Mouse (Mus musculus): Measurements from ENCODE around the gene Foxl1. TPM values are rescaled to one million over a fixed set of nuclear protein-coding genes. Genes with fewer than 3 reads are reported as not detected.
A peak's percentile ranks its signal among the peaks of the same experiment; 100 is the strongest.

Foxl1 gene
- polyA plus RNA-seq, 1 experiment from 2014 or later, result 0.07 TPM

DNA sequence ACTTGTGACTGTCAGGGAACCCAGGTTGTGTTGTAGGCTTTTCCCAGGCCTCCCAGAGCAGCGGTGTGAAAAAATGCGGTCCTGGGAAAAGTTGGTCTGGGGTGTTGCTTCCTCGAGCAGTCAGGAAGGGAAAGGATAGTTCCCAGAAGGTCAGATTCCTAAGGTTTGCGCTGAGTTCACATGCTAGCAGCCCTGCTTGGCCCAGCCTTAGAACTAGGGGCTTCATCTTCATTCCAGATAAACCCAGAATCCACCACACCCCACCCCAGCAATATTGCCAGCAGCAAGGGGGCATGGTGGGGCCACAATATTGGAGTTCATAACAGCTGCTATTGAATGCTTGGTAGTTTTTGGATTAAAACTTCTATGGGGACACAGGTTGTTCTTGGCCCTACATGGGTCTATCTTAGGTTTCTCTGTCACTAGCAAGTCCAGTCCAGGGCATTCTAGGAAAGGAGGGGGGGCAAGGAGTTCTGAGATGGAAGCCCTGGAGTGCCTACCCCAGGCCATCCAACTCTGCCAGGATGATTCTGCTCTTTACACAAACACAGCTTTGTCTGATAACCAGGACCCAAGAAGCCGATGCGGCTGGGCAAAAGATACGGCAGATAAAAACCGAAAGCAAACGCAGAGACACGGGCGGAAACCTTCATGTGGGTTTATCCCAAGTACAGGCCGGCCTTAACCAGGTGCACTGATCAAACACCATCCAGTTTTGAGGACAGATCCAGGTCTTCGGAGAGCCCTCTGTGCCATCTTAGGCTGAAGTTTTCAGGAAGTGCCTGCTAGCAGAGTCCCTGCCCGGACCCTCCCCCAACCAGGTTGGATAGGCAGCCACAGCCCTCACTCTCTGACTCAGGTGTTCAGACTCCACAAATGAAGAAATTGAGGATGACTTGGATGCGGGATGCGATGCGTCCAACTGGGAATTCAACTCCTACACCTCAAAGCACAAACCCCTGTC lies 7.0 kb upstream of the Foxl1 start:
- Histone ChIP-seq H3K27me3 (ENCODE audit: control insufficient read depth, insufficient read depth, low read depth, low read length) (peaks cover 99% of the 10 kb centered on the region), H3K4me3 (ENCODE audit: low read depth, low read length) (no peak overlapping the region), H3K27ac (ENCODE audit: low read length) (no peak overlapping the region), H3K4me2 (ENCODE audit: low read depth, low read length) (no peak overlapping the region), H3K36me3 (ENCODE audit: control insufficient read depth, insufficient read depth) (no peaks in the 10 kb centered on the region), H3K9me3 (replicated peaks; ENCODE audit: control insufficient read depth, low read length) (no peaks in the 10 kb centered on the region), H3K9ac (ENCODE audit: low read depth, low read length) (no peak overlapping the region), H3K4me1 (ENCODE audit: control insufficient read depth, low read depth, low read length) (no peaks in the 10 kb centered on the region; the same call in 1 of the 2 replicates)
- no peak for ATAC-seq (ENCODE audit: low read depth)
- 17% methylated on average over 17 of the region's 17 CpGs for WGBS (ENCODE audit: insufficient replicate concordance)

DNA sequence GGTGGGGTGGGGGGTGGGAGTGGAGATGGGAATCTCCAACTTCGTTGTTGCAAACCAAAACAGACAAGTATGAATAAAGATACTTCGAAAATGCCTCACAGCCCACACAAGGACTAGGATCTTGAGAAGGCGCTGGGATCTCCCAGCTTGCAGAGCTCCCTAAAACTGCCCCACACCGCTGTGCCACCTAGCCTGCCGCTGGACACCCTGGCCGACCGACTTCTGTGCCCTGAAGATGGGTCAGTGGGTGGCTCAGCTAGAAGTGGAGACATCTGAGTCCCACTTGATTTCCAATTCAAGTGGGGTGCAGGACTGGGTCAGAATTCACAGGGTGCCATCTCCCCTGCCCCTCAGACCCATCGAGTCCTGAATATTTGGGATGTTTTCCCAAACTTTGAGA lies 6.0 kb upstream of the Foxl1 start:
- Histone ChIP-seq H3K4me1 (ENCODE audit: control insufficient read depth, low read depth, low read length) (no peaks in the 10 kb centered on the region), H3K4me2 (ENCODE audit: low read depth, low read length) (no peak overlapping the region), H3K36me3 (ENCODE audit: control insufficient read depth, insufficient read depth) (no peaks in the 10 kb centered on the region), H3K27me3 (ENCODE audit: control insufficient read depth, insufficient read depth, low read depth, low read length) (peaks cover 99% of the 10 kb centered on the region), H3K27ac (ENCODE audit: low read length) (no peak overlapping the region), H3K9ac (ENCODE audit: low read depth, low read length) (no peak overlapping the region), H3K9me3 (replicated peaks; ENCODE audit: control insufficient read depth, low read length) (no peaks in the 10 kb centered on the region), H3K4me3 (ENCODE audit: low read depth, low read length) (no peak overlapping the region)
- no peak for ATAC-seq (ENCODE audit: low read depth)
- WGBS (ENCODE audit: insufficient replicate concordance), result 31% methylated on average over 8 of the region's 8 CpGs

DNA sequence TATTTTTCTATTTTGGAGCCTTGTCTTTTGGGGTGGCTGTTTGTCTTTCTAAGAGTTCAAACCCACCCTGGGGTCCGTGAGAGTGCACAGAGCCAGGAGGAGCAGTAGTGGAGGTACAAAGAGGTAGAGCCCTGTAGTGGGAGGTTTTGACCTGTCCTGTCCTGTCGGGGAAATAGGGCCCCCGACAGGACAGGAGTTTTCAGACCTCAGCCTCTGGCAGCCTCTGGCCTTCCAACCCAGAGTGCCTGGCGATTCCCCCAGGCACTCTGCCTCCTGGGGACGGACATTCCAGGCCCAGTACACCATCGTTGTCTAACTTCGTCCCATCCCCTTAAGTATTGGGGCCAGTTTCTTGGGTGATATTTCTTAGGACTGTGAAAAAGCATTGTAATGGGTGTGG lies 5.4 kb upstream of the Foxl1 start:
- 22% methylated on average over 6 of the region's 7 CpGs for WGBS (ENCODE audit: insufficient replicate concordance)
- H3K9ac ChIP-seq (ENCODE audit: low read depth, low read length), result no peak overlapping the region
- H3K27ac ChIP-seq (ENCODE audit: low read length), result no peak overlapping the region
- H3K4me2 ChIP-seq (ENCODE audit: low read depth, low read length), result no peak overlapping the region
- H3K36me3 ChIP-seq (ENCODE audit: control insufficient read depth, insufficient read depth), result no peaks in the 10 kb centered on the region
- no peaks in the 10 kb centered on the region for H3K9me3 ChIP-seq (replicated peaks; ENCODE audit: control insufficient read depth, low read length)
- peaks cover 99% of the 10 kb centered on the region for H3K27me3 ChIP-seq (ENCODE audit: control insufficient read depth, insufficient read depth, low read depth, low read length)
- no peak overlapping the region for H3K4me3 ChIP-seq (ENCODE audit: low read depth, low read length)
- ATAC-seq (ENCODE audit: low read depth), result no peak
- H3K4me1 ChIP-seq (ENCODE audit: control insufficient read depth, low read depth, low read length), result no peaks in the 10 kb centered on the region

DNA sequence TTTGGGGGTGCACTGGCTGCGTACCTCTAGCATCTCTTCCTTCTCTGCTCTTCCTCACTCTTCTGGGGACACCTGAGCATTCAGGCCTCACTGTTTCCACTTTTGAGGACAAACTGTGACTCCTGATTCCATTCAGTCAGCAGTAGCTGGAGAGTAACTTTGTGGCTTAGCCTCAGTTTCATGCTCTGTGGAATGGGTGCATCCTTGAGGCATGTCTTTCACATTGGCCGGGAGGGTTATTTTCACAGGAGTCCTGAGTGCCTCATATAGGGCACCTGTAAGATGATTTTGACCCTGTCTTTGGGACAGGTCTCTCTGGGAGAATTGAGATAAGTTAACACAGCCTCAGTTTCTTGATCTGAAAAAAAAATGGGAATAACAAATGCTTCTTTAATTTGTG lies 4.6 kb upstream of the Foxl1 start:
- peaks cover 99% of the 10 kb centered on the region for H3K27me3 ChIP-seq (ENCODE audit: control insufficient read depth, insufficient read depth, low read depth, low read length)
- WGBS (ENCODE audit: insufficient replicate concordance), result 71% methylated on average over 2 of the region's 2 CpGs
- no peak for ATAC-seq (ENCODE audit: low read depth)
- no peak overlapping the region for H3K4me3 ChIP-seq (ENCODE audit: low read depth, low read length)
- no peaks in the 10 kb centered on the region for H3K9me3 ChIP-seq (replicated peaks; ENCODE audit: control insufficient read depth, low read length)
- no peaks in the 10 kb centered on the region for H3K36me3 ChIP-seq (ENCODE audit: control insufficient read depth, insufficient read depth)
- no peaks in the 10 kb centered on the region for H3K4me1 ChIP-seq (ENCODE audit: control insufficient read depth, low read depth, low read length)
- H3K27ac ChIP-seq (ENCODE audit: low read length), result no peak overlapping the region
- no peak overlapping the region for H3K9ac ChIP-seq (ENCODE audit: low read depth, low read length)
- H3K4me2 ChIP-seq (ENCODE audit: low read depth, low read length), result no peak overlapping the region

DNA sequence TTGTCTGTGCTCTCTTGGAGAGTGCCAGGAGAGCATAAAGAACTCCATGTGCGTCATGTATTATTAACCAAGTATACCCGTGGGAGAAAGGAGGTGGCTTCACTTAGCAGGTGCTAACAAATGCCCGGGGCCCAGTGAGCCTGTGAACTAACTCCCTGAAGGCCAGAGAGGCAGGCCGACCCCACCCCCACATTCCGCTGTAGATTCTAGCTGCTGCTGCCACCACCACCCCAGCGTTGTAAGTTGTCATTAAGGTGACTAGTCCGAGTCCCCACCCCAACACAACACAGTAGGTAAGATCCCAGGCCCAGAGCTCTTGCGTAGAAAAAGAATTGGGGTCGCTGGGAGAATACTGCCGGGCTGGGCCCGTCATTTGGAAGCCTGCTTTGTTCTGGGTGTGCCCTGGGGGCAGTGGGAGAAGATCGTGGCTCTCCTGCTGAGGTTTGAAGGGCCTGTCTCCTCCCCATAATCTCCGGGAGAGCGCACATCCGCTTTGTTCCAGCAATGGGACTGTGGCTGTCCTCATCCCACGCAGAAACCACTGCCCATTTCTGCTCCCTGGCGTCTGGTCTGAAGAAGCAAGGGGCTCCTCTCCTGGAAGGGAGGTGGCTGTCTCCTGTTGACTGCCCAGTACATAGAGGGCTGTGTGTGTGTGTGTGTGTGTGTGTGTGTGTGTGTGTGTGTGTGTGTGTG lies 3.0 kb upstream of the Foxl1 start:
- Histone ChIP-seq H3K27me3 (ENCODE audit: control insufficient read depth, insufficient read depth, low read depth, low read length) (peaks cover 99% of the 10 kb centered on the region), H3K36me3 (ENCODE audit: control insufficient read depth, insufficient read depth) (no peaks in the 10 kb centered on the region), H3K27ac (ENCODE audit: low read length) (no peak overlapping the region), H3K4me1 (ENCODE audit: control insufficient read depth, low read depth, low read length) (no peaks in the 10 kb centered on the region), H3K9ac (ENCODE audit: low read depth, low read length) (no peak overlapping the region), H3K4me2 (ENCODE audit: low read depth, low read length) (no peak overlapping the region), H3K9me3 (replicated peaks; ENCODE audit: control insufficient read depth, low read length) (no peaks in the 10 kb centered on the region), H3K4me3 (ENCODE audit: low read depth, low read length) (no peak overlapping the region)
- ATAC-seq (ENCODE audit: low read depth), result no peak
- WGBS (ENCODE audit: insufficient replicate concordance), result 7% methylated on average over 17 of the region's 17 CpGs

DNA sequence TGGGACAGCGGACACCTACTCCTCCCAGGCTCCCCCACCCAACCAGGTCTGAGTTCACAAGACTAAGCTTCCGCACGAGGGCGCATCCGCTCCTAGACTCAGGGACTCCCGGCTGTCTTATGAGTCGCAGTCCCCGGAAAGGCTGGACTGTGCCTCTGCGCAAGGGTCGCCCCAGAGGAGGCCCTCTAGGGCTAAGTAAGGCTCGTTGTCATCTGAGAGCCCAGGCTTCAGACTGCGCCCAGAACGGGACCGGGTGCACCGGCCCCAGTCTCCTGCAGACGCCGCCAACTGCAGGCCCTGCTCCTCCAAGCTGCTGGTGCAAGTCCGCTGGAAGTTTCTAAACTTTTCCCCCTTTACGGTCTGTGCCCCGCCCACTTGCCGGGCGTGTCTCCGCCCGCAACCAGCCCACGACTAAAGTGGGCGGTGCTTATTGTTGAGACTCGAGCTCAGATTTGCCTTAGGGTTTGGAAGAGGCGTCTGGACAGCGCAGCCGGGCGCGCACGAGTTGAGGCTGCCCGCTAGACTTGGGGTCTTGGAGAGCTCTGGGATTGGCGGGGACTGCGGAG lies 2.3 kb upstream of the Foxl1 start:
- Histone ChIP-seq H3K4me1 (ENCODE audit: control insufficient read depth, low read depth, low read length) (no peaks in the 10 kb centered on the region), H3K4me2 (ENCODE audit: low read depth, low read length) (peak overlapping the region; percentile 21; the same call in 1 of the 2 replicates), H3K9me3 (replicated peaks; ENCODE audit: control insufficient read depth, low read length) (no peaks in the 10 kb centered on the region), H3K27ac (ENCODE audit: low read length) (no peak overlapping the region), H3K36me3 (ENCODE audit: control insufficient read depth, insufficient read depth) (no peaks in the 10 kb centered on the region), H3K27me3 (ENCODE audit: control insufficient read depth, insufficient read depth, low read depth, low read length) (peaks cover 99% of the 10 kb centered on the region), H3K4me3 (ENCODE audit: low read depth, low read length) (peak overlapping the region; percentile 24; the same call in 1 of the 2 replicates), H3K9ac (ENCODE audit: low read depth, low read length) (no peak overlapping the region)
- 0 out of 2 replicates have a peak, but pooled peaks have one; percentile 30 for ATAC-seq (ENCODE audit: low read depth)
- 1% methylated on average over 36 of the region's 36 CpGs for WGBS (ENCODE audit: insufficient replicate concordance)

DNA sequence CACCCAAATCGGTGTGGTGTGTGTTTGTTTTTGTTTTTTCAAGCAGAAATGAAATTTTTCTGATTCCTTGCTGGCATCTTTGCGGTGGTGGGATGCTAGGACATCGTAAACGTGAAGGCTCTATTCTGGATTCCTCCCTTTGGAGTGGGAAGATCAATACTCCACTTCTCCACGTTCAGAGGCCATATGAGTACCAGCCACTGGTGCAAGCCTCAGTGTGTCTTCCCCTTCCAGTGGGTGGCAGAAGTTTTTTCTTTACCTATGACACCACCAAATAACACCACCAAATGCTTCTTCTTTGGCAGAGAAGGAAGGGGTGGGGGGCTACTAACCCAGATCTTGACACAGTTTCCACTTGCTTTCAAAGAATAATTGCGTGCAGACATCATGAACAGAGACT lies 1.5 kb upstream of the Foxl1 start:
- H3K36me3 ChIP-seq (ENCODE audit: control insufficient read depth, insufficient read depth), result no peaks in the 10 kb centered on the region
- H3K9ac ChIP-seq (ENCODE audit: low read depth, low read length), result no peak overlapping the region
- no peak overlapping the region for H3K4me3 ChIP-seq (ENCODE audit: low read depth, low read length)
- H3K9me3 ChIP-seq (replicated peaks; ENCODE audit: control insufficient read depth, low read length), result no peaks in the 10 kb centered on the region
- no peak overlapping the region for H3K4me2 ChIP-seq (ENCODE audit: low read depth, low read length)
- peaks cover 97% of the 10 kb centered on the region for H3K27me3 ChIP-seq (ENCODE audit: control insufficient read depth, insufficient read depth, low read depth, low read length)
- no peaks in the 10 kb centered on the region for H3K4me1 ChIP-seq (ENCODE audit: control insufficient read depth, low read depth, low read length)
- 6% methylated on average over 6 of the region's 6 CpGs for WGBS (ENCODE audit: insufficient replicate concordance)
- ATAC-seq (ENCODE audit: low read depth), result no peak
- H3K27ac ChIP-seq (ENCODE audit: low read length), result no peak overlapping the region

DNA sequence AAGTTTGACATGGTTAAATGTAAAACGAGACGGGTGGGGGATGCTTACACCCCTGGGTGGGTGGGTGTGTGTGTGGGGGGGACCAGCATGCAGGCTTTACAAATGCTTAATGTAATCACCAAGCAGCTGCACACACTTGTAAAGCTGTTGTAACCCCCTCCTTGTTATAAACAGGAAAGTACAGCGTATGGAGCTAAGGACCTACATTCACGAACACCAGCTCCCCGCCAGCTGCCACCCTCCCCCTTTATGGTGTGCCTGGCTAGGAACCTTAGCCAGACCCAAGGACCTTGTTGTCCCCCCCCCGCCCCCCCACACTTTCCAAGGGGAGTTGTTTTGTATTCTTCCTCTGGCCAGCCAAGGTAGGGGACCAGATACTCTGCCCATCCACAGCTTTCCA lies 1.0 kb upstream of the Foxl1 start:
- WGBS (ENCODE audit: insufficient replicate concordance), result 18% methylated on average over 6 of the region's 6 CpGs
- ATAC-seq (ENCODE audit: low read depth), result no peak
- Histone ChIP-seq H3K27me3 (ENCODE audit: control insufficient read depth, insufficient read depth, low read depth, low read length) (peaks cover 93% of the 10 kb centered on the region), H3K36me3 (ENCODE audit: control insufficient read depth, insufficient read depth) (no peaks in the 10 kb centered on the region), H3K4me3 (ENCODE audit: low read depth, low read length) (no peak overlapping the region), H3K9me3 (replicated peaks; ENCODE audit: control insufficient read depth, low read length) (no peaks in the 10 kb centered on the region), H3K27ac (ENCODE audit: low read length) (no peak overlapping the region), H3K4me1 (ENCODE audit: control insufficient read depth, low read depth, low read length) (no peaks in the 10 kb centered on the region), H3K9ac (ENCODE audit: low read depth, low read length) (no peak overlapping the region), H3K4me2 (ENCODE audit: low read depth, low read length) (no peak overlapping the region)
